Mouse (Mus musculus) neutrophil, adult 5-6 weeks (primary cell): ENCODE results near the gene Ppp1cb. TPM values are rescaled to one million over a fixed set of nuclear protein-coding genes. Genes with fewer than 3 reads are reported as not detected.
A peak's percentile ranks its signal among the peaks of the same experiment; 100 is the strongest.

ENCODE experiments used
- ATAC-seq: fragments of 151-379, 151-347 bp; 2 replicates; pipeline ENCODE4 v1.8.0; 2017; ENCODE audit warnings: mild to moderate bottlenecking, moderate TSS enrichment; ENCODE audit not compliant: insufficient number of reproducible peaks, poor library complexity, low FRiP score, severe bottlenecking; ENCODE audit errors: extremely low read depth
- total RNA-seq: library from RNA; stranded (forward); fragments of 200-1000 nt; gene quantifications from 2 replicates; pipeline ENCODE4 v1.2.3, GENCODE M21; 2017

Gene Ppp1cb
- total RNA-seq, 1 experiment from 2014 or later = 241 TPM

DNA sequence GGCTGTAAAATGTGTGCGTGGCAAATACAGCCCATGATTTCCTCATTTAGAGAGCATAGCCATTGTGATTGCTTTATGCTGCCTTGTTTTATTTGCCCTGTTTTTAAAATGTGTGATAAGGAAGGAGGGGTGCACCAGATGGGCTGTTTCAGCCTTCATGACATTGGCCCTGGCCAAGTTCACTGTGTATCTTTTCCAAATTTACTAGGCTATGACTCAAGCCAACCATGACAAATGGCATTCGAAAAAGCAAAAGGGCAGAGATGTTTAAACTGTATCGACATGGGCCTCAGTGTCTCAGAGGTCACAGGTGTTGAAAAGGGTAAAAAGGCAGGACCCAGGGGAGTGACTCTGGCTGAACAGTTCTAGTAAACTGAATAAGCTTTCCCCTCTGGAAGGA, 17.3 kb upstream of the Ppp1cb start:
- ATAC-seq = no peak

DNA sequence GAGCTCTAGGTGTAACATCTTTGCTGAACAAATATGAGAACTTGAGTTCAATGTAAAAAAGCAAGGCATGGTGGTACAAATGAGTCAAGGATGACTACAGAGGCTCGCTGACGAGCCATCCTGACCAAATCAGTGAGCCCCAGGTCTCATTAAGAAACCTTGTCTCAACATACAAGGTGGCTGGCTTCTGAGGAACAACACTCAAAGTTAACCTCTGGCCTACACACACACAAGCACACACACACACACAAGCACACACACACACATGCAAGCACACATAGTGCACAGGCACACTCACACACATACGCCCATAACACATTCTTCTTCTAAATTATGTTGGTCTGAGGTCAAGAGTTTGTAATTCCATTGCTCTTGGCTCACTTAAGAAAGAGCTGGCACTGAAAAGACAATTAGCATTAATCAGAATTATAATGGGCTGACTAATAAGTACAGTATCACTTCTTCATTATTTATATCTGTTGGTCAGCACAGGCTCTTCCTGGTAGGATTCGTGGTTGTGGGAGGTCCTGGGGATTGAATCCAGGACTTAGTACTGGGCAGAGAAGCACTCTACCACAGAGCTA, 16.6 kb upstream of the Ppp1cb start:
- ATAC-seq = no peak

DNA sequence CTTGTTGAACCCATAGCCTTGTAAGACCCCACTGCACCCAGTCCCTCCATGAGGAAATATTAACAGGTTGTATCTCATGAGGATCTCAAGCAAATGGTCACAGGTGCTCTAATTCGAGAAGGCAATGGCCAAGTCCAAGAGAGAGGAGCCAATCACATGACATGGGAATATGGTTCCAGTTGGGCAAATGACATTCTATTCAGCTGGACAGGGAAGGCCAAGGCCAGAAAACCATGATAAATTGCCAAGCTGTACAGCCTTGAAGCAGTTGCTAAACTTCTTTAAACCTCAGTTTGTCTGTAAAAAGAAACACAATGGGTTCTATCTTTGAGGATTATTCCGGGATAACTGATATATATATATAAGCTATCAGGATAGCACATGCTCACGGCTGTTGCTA, 14.7 kb upstream of the Ppp1cb start:
- no peak for ATAC-seq

DNA sequence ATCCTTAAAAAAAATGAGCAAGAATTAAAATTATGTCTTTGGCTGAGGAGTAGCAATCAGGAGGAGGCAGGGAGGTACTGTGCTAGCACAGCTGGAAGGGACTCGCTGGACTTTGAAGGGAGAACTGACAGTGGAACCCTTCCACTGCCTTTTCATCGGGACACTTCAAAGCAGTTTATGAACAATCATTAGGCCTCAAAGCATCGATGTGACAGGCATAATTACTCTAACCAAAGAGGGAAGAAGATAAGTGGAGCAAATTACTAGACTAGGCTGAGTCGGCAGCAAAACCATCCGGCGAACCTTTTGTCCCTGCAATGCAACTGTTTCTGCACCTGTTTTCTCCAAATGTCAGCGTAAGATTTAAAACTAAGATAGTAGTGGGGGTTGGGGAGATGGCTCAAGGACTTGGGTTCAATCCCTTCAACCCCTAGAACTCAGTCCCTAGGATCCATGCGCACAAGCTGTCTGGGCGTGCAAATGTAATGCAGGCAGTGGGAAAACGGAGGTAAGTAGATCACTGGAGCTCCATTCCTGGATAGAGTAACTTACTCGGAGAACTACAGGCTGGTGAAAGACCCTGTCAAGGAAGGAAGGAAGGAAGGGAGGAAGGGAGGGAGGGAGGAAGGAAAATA, 13.2 kb upstream of the Ppp1cb start:
- ATAC-seq = no peak

DNA sequence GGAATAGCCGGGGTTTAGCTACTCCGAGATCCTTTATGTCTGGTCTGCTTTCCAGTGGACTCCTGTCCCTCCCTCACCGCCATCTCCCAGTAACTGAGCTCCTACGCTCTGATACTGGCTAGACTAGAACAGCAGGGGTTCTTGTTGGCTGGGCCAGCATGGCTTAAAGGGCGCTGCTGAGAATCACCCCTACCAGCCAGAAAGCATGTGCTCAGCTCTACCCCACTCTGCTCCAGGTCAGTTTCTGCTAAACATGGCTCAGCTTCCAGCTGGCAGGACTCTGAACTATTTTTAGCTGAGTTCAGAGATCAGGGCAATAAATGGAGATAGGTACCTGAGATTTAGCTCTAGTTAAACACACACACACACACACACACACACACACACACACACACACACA, 12.2 kb upstream of the Ppp1cb start:
- no peak for ATAC-seq

DNA sequence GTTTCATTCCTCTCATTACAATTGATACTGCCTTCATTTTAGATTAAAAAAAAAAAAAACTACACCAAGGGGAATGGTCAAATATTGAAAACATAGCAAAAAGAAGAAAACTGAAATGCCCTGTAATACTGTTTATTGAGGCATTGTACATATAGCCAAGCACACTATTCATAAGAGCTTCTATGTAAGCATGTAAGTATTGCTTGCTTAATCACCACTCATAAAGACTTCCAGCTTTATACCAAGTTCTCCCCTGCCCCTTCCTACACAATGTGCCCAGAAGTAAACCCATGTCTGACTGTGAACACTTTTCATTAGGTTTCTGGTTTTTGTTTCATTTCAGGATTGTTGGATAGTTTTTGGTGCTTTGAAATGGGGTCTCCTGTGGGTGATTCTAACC, 11.8 kb upstream of the Ppp1cb start:
- no peak for ATAC-seq

DNA sequence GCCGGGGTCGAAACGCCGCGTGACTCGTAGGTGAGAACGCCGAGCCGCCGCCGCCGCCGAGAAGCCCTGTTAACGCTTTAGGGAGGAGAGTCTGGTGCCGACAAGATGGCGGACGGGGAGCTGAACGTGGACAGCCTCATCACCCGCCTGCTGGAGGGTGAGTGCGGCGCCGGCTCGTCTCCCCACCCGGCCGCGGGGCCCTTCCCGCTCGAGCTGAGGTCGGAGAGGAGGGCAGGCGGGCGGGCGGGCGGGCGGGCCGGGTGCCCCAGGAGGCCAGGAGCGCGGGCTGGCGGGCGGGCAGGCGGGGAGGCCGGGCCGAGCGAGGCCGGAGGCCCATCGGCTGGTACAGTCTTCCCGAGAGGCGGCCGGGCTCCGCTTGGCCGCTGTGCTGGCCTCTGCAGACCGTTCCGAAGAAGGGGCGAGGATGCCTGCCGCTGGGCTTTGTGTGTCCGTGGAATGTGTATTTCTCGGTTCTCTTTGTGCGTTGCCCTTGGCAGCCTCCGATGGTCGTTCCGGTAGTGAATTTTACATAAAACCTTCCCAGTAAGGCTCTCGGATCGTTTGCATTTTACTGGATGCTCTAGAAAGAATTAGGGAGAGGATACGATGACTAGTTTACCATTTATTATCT, 723 bp downstream of the Ppp1cb start:
- peak; percentile 59 for ATAC-seq

DNA sequence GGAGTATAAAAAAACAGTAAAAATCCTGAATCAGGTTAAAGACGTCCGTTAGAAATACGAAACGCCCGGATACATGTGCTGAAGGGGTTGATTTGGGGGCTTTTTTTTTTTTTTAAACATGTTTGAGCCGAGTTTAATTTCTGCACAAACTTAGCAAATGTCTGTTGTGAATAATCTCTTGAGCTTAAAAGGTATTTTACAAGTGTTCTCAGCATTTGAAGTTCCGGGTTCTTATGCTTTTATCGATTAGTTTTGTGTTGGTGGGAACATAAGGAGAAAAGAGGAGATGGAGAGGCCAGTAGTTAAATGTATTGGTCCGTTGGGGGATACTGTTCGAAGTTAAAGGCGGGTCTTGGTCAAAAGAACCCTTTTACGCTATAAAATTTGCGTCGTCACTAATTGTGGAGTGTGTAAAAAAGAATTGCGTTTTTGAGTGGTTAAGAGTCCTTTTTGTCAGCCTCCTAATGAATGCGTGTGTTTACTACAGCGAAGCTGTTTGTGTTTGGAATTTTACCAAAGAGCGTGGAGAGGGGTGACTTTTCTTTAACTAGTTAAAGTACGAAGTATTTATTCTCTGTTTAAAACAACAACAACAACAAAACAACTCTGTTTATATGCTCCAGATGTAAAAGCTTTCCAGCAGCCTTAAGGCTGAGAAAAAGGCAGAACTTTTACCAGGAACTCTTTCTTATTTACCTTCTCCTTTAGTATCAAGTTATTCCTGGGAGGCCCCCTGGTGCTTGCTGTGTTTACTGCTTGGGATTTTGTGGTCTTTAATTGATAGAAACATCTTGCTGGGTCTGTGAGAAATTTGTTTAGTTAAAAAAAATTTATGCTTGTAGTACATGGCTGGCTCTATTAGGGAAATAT, 1.5 kb downstream of the Ppp1cb start:
- no peak for ATAC-seq

DNA sequence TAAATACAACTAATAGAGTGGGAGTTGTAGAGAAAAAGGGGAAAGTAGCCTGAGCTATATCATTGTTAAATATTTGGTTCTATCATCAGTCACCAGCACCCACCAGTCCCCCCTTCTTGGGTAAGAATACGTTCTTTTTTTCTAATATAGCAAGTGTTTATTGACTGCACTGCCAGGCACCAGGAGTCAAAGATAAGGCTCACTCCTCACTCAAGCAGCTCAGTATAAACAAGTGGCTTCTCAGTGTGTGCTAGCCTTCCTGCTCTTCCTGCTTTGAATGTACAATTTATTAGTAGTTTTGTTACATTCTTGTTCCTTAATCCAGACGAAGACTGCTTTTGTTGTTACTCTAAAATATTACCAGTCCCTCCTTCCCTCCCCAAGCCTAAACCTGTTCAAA, 2.3 kb downstream of the Ppp1cb start:
- ATAC-seq = no peak

DNA sequence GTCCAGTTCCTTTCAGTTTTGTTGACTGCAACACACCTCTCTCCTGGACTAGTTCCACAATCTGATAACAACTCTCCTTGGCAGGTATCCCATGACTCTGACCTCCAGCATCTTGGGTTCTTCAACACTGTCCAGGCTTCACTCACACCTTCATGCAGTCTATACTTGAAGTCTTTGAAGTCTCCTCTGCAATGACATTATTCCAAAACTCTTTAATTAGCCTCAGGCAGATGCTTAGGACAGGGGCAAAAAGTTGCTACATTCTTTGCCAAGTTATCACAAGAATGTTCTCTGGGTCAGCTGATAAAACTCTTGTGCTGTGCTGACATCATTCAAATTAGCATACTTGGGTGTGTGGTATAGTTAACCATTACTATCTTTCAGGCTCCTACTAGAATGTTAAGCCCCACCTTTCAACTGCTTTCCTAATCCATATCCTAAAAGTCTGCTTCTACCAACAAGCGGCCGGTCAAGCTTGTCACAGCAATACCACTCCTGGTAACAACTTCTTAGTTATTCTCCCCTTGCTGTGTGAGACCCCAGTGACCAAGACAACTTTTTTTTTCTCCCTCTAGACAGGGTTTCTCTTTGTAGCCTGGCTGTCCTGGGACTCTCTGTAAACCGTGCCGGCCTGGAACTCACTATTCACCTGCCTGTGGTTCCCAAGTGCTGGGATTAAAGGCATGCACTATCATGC, 13.8 kb downstream of the Ppp1cb start:
- ATAC-seq = no peak

DNA sequence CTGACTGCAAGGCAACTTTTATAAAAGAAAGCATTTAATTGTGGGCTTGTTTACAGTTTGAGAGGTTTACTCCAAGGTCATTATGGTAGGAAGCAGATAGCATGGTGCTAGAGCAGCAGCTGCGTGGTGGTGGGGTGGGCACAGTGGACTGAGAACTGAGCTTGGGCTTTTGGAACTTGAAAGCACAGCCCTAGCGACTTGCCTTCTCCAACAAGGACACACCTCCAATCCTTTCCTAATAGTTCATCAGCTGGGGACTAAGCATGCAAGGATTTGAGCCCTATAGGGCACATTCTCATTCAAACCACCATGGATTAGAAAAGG, 14.3 kb downstream of the Ppp1cb start:
- ATAC-seq = no peak

DNA sequence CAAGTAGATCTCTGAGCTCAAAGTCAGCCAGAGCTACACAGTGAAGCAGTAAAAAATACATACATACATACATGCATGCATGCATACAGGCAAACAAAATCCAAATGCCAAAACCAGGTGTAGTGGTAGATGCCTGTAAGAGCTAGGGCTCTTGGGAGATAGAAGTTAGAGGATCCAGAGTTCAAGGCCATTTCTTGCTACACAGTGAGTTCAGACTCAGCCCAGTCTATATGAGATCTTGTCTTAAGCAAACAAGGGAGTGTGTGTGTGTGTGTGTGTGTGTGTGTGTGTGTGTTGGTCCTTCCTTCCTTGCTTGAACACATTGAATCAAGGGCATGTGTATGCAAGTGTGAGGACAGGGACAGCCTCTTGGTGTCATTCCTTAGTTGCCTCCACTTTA, 17.9 kb downstream of the Ppp1cb start:
- ATAC-seq = no peak

DNA sequence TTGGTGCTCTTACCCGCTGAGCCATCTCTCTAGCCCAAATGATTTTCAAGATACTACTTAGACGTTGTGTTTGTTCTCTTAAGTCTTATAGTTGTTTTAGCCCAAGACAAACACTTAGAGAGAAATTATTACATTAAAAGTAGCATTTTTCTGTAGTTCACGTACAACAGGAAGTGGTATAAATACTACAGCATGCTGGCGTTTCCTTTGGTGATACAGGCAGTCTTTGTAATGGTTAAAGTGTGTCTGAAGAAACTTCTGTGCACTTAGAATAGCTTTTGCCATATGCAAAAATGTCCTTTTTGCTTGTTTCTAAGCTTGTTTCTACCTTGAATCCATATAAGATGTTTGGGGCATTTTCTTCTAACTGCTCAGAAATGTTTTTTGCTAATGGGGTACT, 20.3 kb downstream of the Ppp1cb start:
- ATAC-seq = no peak

DNA sequence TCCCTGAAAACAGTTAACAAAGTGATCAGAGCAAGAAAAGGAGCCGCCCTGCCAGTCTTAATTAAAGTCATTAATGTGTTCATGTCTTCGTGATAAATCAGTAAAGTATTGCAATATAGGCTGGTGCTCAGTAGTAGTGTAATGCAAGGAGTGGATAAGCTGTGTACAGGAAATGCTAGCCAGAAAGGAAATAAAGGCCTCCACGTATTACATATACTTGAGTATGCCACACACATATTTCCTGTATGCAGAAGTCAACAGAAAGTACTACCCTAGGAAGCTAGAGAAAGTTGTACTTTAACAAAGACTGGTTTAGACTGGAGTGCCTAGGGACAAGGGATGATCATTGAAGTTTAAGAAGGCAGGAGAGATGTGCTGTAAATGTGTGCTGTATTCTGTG, 26.8 kb downstream of the Ppp1cb start:
- ATAC-seq = no peak

DNA sequence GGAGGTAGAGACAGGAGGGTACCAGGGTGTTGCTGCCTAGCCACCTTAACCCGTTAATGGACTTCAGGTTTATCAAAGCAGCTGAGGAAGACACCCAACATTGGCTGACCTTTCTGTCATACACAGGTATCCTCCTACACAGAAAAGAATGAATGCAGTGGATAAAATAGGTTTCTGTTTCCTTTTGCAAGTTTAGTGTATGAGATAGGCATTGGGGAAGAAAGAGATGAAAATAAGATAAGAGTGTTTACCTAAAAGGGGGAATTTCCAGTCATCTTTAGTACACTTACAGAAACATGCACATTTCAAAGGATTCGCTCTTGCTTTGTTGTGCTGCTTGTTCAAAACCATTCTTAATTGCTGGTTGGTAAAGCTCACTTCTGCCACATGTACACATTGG, 29.4 kb downstream of the Ppp1cb start:
- ATAC-seq = no peak

DNA sequence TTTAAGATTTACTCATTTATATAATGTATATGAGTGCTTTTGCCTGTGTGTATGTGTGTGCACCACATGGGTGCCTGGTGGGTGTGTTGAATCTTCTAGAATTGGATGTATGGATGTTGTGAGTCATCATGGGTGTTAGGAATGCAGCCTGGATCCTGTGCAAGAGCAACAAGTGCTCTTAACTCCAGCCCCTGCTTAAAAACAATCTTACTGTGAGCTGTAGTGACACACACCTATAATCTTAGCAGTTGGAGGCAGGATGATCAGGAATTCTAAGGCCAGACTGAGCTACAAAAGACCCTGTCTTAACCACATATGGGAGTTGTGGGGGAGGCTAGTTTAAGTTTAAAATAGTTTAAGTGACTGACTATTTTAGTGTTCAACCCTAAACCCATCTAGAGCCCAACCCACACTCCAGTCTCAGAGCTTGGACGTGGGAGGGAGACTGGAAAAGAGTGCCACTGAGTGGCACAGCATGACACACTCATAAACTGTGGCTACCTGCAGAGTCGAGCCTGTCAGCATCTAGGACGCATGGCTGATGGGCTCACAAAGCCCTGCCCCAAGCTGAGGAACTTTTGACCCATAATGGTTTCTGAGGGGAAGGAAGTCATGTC, 35.5 kb downstream of the Ppp1cb start:
- no peak for ATAC-seq

DNA sequence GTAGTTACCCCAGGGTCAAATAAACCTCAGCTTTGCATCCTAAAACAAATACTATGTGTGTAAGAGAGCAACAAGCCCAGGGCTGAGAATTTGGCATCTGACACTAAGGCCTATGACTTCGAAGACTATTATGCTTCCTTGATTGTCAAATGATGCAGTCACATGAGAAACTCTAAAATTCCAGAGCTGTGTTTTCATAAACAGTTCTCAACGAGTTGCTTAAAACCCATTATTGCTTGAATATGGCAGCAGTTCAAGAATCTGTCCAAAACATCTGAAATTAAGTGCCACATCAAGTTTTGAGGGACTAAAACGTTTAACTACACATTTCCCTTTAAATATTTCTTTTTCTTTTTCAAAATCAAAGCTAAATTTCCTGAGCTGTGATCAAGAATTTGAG, 50.1 kb downstream of the Ppp1cb start:
- ATAC-seq = no peak

DNA sequence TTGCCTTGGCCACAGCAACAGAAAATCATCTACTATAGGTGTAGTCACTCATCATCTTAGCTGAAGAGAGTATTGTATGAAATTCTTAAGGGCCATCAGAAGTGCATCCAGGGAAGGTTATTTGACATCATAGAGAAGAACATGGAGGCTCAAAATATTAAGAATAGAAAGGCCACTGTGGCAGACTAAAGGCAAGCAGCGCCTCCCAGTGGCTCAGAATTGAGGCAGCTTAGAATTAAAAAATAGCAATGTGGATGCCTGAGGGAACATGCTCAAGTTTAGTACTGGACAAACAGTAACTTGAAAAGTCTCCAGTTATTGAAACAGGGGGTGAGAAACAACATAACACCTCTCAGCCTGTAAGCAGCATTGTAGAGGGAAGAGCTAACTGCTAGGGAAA, 61.7 kb downstream of the Ppp1cb start:
- ATAC-seq = no peak

DNA sequence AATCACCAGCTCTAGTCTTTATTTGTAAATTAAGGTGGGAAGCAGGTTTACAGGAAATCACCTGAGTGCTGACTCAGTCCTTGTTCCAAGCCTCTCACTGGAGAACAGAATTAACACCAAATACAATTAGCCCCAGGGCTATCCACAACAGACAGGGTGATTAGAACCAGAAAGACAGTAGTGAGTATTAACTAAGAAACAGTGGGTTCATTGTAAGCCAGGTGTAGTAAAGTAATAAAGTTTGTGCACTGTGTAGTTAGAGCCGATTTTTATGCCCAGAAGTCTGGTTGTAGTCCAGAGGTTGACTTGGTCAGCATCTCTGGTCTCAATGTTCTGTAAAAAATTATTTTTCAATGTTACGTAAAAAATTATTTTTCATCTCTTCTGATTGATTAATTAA, 90.8 kb downstream of the Ppp1cb start:
- ATAC-seq = no peak
